Comparison of ENCODE assay signal across 34 mouse cellular contexts in genomic region chr15:56440171-56440570, GRCm38 (mm10).
"Had no signal": no experiment of that assay in that cellular context is flagged by ENCODE, and none has a peak within 500 bp of the region (broad histone marks: within the 10 kb centered on the region; RNA-seq: fewer than 3 reads in every experiment).

No protein-coding gene starts in this region.

- ATAC-seq: hindbrain, postnatal 0 days; inflammation-experienced regulatory T-cells, adult 6 months; intestine, embryonic 15.5 days; intestine, embryonic 16.5 days; intestine, postnatal 0 days had no signal

- H3K9ac ChIP-seq: heart, embryonic 12.5 days; heart, embryonic 13.5 days; heart, embryonic 15.5 days; hindbrain, embryonic 12.5 days; hindbrain, embryonic 13.5 days; hindbrain, embryonic 14.5 days; hindbrain, embryonic 15.5 days; intestine, embryonic 15.5 days; kidney, embryonic 15.5 days had no signal

- H3K36me3 ChIP-seq: heart, embryonic 12.5 days; heart, embryonic 13.5 days; heart, embryonic 15.5 days; hindbrain, embryonic 10.5 days; hindbrain, embryonic 12.5 days; hindbrain, embryonic 13.5 days; hindbrain, embryonic 15.5 days; intestine, embryonic 15.5 days; kidney, embryonic 15.5 days had no signal

- H3K4me1 ChIP-seq: heart, embryonic 12.5 days; heart, embryonic 13.5 days; heart, embryonic 15.5 days; hindbrain, embryonic 10.5 days; hindbrain, embryonic 12.5 days; hindbrain, embryonic 13.5 days; hindbrain, embryonic 15.5 days; intestine, embryonic 15.5 days; kidney, embryonic 15.5 days had no signal

- H3K27ac ChIP-seq: heart, embryonic 13.5 days; heart, embryonic 15.5 days; hindbrain, embryonic 10.5 days; hindbrain, embryonic 12.5 days; hindbrain, embryonic 13.5 days; hindbrain, embryonic 14.5 days; hindbrain, embryonic 15.5 days; hindbrain, postnatal 0 days; intestine, embryonic 15.5 days; kidney, embryonic 15.5 days; kidney, postnatal 0 days; layer of hippocampus, adult 2 months; left cerebral cortex, adult 2 months had no signal

- H3K27me3 ChIP-seq: heart, embryonic 12.5 days; heart, embryonic 13.5 days; heart, embryonic 15.5 days; hindbrain, embryonic 12.5 days; hindbrain, embryonic 13.5 days; hindbrain, embryonic 15.5 days; intestine, embryonic 15.5 days; kidney, embryonic 15.5 days had no signal

- H3K9me3 ChIP-seq: heart, embryonic 12.5 days; heart, embryonic 13.5 days; heart, embryonic 15.5 days; hindbrain, embryonic 10.5 days; hindbrain, embryonic 12.5 days; hindbrain, embryonic 13.5 days; hindbrain, embryonic 15.5 days; intestine, embryonic 15.5 days; kidney, embryonic 15.5 days had no signal

- DNase-seq: heart, postnatal 10 days; heart, postnatal 14 days; heart, postnatal 36 days; heart, postnatal 4 days; kidney, adult 11 months; kidney, adult 18-20 months; kidney, adult 2 months; kidney, adult 8-10 months; kidney, adult 9 months; kidney, postnatal 10 days; kidney, postnatal 14 days; kidney, postnatal 25 days; kidney, postnatal 36 days; kidney, postnatal 4 days; layer of hippocampus, adult 9-11 months; layer of hippocampus, postnatal 36 days had no signal

- H3K4me2 ChIP-seq: heart, embryonic 11.5 days; heart, embryonic 12.5 days; heart, embryonic 13.5 days; heart, embryonic 15.5 days; hindbrain, embryonic 12.5 days; hindbrain, embryonic 13.5 days; hindbrain, embryonic 14.5 days; hindbrain, embryonic 15.5 days; intestine, embryonic 15.5 days; kidney, embryonic 15.5 days had no signal

- H3K4me3 ChIP-seq: heart, embryonic 12.5 days; heart, embryonic 13.5 days; heart, embryonic 15.5 days; hindbrain, embryonic 10.5 days; hindbrain, embryonic 12.5 days; hindbrain, embryonic 13.5 days; hindbrain, embryonic 15.5 days; intestine, embryonic 15.5 days; kidney, embryonic 15.5 days; layer of hippocampus, adult 2 months; left cerebral cortex, adult 2 months had no signal
